Mouse (Mus musculus): ENCODE measurements around the gene Dmkn.
"Not testable (repeated sequence)": the region's sequence is repeated elsewhere in the genome, so short reads cannot be mapped to it uniquely, and the experiment has no call there.

Dmkn gene

GRCm38 (mm10) chr7:30820854-30821445 is 57.4 kb downstream of the Dmkn start:
- no peak for DNase-seq

GRCm38 (mm10) chr7:30821532-30821931 is 58.0 kb downstream of the Dmkn start:
- DNase-seq = no peak

- DNase-seq = no peak
Measured at GRCm38 (mm10) chr7:30823675-30824074, 60.1 kb downstream of the Dmkn start, which contains the start of gene Ffar2. Gene Ffar2 (minus strand): TSS chr7:30823775.

- no peak for DNase-seq
Measured at GRCm38 (mm10) chr7:30824306-30824705, 60.8 kb downstream of the Dmkn start.

GRCm38 (mm10) chr7:30826660-30827059 is 63.1 kb downstream of the Dmkn start:
- no peak for DNase-seq

- DNase-seq = not testable (repeated sequence)
Measured at GRCm38 (mm10) chr7:30828871-30829270, 65.3 kb downstream of the Dmkn start.

- DNase-seq = no peak
Measured at GRCm38 (mm10) chr7:30829428-30829827, 65.9 kb downstream of the Dmkn start.

Measured in cerebellum, adult 11 months (tissue).